Mouse (Mus musculus) adrenal gland, postnatal 36 days (tissue): ENCODE measurements at regions not wholly inside any gene's neighbourhood (a gene's known extent, or its start where the extent isn't known, plus 50 kb on each side); places are given as distances from the start of the nearest gene placed in this dataset.

Experiments
- DNase-seq, 2 experiments: peaks; one replicate each; pipeline ENCODE4 v3.0.0; 2021; ENCODE audit warnings: mixed read lengths in 1 of 2

DNA sequence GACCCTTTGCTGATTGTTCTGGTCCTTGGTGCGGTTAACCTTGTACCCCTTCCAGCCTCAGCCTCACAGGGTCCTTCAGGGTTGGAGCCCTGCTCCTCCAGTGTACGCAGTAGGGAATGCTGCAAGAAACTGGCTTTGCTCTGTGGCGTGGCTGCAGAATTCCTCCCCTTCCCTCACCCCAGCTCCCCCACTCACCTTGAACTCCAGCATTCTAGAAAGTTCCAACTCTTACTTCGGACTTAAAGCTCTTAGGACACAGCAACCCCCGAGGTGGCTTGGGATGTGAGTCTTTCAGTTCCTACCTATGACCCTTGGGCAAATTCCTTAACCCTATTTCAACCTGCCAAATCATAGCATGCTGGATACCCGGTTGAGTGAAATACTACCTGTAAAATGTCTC lies 73.3 kb upstream of the 1700024P04Rik start:
- peak in 1 of 2 experiments; percentile 15 for DNase-seq

DNA sequence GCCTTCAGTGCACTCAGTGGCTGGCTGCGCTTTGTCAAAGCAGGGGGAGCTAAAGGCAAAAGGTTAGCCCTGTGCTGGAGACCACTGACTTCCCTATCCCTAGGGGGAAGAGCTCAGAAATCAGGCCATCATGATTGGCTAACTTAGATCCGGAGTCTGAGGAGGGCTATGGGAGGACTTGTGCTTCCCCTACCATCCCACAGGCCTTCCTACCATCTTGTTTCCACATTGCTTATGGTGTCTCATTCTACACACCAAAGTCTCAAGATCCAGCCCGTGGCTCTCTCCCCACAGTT lies 72.9 kb upstream of the 1700024P04Rik start:
- peak in 1 of 2 experiments; percentile 3 for DNase-seq

DNA sequence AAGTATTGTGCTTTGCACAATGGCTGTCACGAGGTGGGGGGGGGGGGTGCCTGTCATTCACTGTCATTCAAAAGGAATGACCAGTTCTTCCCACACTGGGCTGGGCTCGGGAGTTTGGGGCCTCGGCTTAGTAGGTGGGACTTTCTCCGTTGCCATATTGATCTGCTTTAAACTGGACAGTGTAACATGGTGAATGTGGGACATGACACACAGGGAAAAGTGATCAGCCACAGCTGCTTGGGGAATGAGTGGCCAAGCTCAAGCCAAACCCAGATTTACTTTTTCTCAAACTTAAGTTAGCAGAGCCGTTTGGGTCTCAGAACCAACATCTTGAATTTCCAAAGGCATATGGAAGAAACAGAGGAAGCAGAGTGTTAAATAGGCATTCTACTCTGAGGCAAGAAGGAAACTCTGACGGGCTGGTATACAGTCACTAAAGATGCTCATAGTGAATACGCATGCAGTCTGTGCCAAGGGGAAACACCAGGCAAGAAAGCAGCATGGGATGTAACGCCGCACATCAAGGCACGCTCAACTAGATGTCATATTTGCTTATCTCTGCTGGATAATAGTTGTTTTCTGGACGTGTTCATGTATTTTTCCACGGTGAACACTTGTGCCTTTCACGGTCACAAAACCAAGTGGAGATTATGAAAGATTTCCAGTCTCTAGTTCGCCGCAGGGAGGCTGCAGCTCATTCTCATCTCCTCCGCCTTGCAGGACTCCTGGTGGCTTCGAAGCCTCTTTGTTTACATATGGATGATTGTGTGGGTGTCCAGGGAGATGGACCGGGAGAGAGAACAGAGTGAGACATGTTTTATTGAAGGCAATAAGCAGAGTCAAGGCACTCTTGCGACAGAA lies 72.3 kb upstream of the 1700024P04Rik start:
- DNase-seq = no peak

DNA sequence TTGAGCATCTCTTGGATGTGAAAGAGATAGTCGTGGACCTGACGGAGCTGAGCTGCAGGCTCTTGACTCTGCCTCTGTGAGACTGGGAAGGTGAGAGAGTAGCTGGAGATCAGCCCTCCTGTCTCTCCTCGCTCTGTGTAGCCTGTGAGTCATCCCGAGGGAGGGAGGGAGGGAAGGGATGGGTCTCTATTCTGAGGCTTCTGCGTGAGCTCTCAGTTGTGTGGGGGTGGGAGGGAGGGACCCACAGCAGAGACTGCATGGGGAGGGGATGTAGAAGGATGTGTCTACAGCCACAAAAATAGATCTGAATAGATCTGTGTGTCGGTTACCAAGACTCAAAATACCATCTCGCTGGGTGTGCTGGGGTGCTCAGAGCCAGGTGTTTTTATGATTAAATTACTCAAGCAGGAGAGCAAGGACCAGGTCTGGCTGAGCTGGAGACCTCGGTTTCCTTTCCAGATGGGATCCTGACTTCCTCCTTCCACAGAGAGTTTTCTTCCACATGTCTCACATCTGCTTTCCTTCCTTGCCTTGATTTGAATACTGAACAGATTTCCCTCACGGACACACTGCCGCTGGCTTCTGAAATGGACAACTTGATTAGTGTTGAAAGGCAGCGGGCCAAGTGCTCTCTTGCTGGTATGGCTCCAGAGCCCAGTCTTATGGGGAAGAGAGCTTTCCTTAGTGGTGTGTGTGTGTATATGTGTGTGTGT lies 71.4 kb upstream of the 1700024P04Rik start:
- DNase-seq = peak; percentile 42 to 45

DNA sequence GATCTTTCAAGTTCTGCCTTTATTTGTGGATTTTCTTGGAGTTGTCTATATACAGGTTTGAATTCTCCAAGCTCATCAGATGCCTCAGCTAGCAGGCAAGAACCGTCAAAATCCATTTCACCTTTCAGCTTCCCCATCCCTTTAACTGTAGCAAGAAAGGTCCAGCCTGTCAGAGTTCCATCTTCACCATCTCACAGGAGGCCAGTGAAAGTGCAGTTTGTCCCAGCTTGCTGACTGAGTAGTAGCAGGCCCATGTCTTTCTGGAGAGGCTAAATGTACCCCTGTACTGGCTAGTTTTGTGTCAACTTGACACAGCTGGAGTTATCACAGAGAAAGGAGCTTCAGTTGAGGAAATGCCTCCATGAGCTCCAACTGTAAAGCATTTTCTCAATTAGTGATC lies 67.7 kb upstream of the 1700024P04Rik start:
- DNase-seq = no peak

DNA sequence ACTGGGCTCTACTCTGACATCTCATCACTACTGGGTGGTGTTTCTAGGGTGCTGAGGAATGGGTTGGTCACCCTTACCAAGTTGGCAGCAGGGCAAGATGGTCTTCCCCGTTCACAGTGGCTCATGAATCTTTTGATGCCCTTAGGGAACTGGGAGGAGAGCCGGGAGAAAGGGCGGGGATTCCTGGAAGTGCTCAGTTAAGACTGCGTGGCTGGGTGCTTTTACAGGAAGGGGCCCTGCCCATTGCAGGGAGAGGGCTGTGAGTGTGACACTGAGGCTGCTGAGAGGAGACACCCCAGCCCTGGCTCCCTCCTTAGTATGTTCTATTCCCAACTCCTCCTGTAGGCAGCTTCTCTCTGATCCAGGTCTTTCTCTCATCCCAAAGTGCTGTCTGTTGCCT lies 65.3 kb upstream of the 1700024P04Rik start:
- no peak for DNase-seq

DNA sequence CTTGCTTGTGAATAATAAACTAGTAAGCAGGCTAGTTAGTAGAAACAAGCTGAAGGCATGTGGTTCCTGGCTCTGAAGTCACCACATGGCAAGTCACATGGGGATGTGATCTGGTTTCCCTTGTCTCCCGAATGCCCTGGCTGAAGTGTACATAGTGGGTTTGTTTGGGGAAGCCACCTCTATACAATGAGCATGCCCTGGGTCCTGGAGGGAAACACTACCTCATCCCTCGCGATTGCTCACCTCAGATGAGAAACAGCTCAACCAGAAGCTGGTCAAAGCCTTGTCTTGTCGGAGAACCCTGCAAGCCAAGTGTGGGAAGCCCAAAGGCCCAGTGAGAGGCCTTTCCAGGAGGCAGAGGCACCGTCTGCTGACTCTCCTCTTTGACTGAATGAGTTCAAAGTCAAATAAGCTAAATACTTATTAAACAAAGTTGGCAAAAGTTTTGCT lies 64.3 kb upstream of the 1700024P04Rik start:
- DNase-seq = no peak

DNA sequence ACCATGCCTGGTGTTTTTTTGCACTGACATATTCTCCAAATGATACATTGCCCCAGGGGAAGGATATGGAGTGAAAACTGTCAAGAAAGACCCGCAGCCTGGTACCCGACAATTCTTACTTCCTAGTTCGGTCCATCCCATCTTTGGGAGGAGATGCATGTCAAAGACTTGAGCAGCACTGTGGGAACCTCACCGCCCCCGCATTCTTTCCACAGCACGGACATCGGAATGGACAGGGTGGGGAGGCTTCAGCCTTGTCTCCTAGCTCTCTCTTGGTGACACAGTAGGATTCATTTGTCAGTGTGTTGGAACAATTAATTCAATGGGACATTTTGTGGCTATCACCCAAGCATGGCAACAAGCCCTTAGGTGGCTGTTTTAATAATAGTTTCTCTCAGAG lies 62.9 kb upstream of the 1700024P04Rik start:
- DNase-seq = no peak

DNA sequence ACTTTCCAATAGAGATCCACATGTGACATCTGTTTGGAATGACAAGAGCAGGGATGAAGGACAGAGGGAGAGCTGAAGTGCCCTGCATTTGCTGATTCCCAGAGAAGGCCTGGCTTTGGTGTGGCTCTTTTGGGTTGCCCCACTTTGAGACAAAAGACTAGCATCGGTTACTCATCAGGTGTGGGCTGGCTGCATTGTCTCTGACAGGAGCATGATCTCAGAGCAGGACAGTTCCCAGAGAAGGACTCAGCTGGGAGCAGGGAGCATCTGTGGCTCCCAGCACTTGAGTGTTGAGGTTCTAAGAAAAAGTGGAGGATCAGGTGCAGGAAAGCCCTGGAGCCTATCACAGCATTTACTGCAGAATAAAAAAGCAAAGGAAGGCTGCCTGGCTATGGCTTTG lies 62.4 kb upstream of the 1700024P04Rik start:
- no peak for DNase-seq

DNA sequence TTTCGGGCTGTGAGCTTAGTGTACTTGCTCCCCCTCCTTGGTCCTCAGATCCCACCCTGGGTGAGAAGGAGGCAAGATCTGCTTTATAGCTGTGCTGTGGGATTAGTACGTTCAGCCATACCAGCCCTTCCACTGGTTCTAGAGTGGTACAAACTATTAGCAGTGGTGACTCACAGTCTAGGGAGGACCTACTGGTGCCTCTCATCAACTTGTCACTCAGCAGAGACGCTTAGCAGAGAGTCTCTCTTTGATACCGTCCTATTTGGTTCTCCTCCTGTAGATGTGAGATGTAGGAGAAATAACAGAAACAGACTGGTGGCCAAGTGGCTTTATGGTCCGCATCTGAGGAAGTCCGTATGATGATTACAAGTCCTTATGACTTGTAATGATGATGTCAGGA lies 57.7 kb upstream of the 1700024P04Rik start:
- DNase-seq = no peak

DNA sequence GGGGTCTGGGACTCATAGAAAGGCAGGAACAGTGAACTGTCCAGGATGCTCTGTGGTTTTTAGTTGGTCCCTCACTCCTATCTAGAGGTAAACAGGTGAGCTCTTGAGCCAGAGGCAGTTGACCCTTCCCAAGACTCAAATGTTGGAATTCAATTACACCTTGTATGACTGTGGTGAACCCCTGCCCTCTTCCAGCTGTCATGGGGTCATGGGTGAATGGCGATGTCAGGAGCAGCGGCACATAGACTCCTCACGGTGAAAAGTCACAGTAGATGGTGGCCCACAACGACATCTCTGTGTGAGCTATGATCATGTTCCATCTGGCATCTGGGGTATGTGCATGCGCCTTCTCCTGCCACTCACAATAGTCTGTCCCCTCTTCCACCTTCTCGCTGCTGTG lies 56.9 kb upstream of the 1700024P04Rik start:
- no peak for DNase-seq

DNA sequence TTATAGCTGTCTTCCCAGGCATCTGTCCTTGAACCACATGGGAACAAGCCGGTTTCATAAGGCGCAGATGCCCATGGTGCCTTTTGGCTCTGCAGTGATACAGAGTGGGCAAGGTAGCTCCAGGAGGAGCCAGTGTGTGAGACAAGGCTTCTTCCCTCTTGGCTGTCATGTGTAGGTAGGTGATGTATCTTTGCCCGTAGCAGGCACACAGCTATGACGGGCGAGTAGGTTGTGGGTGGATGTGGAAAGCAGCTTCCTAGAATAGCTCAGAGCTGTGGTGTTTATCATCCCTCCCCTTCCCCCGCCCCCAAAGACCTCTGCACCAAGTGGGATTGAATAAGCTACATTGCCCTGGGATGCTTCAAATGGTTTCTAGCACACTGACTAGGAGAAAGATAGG lies 56.5 kb upstream of the 1700024P04Rik start:
- no peak for DNase-seq

DNA sequence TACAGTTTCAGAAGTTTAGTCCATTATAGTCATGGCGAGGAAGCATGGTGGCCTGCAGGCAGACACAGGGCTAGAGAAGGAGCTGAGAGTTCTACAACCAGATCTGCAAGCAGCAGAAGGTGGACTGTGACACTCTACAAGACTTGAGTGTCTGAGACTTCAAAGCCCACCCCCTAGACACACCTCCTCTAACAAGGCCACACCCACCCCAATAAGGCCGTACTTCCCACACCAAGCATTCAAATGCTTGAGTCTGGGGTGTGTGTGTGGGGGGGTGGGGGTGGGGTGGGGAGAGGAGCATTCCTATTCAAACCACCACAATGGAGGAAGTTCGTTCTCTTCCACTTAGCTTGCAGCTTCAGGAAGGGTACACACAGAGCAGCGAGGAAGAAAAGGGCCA lies 55.8 kb upstream of the 1700024P04Rik start:
- no peak for DNase-seq

DNA sequence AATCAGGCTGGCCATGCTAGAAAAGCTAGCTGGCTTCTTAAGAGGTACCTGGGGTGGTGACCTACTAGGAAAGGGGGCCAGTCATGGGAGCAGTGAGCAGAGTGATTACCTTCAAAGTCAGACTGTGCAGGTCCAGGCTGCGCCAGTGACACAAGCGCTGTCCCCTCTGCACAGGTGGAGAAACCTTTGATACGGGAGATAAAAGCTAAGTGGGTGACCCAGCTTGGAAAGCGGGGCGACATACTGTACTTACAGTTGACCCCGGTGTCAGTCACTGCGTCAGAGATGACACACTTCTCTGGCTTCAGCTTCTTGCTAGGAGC lies 54.7 kb upstream of the 1700024P04Rik start:
- DNase-seq = no peak

DNA sequence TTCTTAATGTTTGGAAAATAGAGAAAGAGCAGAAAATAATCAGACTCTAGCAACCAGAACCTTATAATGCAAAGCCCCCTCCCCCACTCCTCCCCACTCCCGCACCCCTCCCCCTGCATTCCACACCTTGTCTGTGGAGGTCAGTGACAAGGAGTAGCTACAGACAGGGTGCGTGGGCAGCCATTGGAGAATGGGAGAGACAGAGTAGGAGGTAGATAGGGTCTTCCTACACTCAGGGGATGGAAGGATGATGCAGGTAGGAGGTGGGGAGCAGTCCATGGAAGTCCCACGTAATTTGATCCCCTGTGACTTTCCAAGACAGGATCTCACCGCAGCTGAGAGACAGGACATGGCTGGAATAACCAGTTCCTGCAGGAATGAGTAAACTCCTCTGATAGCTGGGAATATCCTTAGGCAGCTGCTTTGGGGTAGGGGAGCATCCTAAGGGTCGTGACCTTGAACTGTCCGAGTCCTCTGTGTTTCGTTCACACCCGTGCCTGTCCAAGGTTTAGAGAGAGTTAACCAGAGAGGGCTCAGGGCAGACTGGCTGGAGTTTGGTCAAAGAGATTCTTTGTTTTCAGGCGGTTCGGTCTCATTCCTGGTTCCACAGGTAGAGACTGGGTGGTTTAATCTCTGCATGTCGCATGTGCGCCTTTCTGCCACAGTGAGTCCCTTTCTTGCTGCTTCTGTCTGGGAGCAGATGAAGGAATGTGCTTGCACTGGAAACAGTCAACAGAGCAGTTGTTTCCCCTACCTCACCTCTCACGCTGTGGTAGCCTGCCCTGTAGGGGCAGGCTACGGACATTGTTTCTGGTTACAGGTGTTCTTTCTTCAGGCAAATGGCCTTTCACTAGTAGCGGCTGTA lies 54.1 kb upstream of the 1700024P04Rik start:
- DNase-seq = no peak

DNA sequence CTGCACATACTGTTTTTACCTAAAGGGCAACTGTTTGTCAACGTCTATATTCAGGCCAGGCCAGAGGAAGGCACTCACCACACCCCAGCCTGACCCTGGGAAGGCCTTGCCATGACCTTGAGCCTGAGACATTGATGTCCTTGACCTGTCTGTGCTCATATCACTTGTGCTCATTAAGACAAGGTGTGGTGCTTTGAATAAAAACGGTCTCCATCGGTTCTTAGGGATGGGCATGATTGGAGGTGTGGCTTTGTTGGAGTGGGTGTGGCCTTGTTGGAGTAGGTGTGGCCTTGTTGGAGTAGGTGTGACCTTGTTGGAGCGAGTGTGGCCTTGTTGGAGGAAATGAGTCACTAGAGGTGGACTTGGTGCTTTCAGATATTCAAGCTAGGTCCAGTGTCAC lies 52.8 kb upstream of the 1700024P04Rik start:
- DNase-seq = no peak
